Mouse (Mus musculus): Measurements from ENCODE around the gene Brd3. TPM values are rescaled to one million over a fixed set of nuclear protein-coding genes. Genes with fewer than 3 reads are reported as not detected.
"Not testable (repeated sequence)": the region's sequence is repeated elsewhere in the genome, so short reads cannot be mapped to it uniquely, and the experiment has no call there.

The Brd3 gene
- polyA plus RNA-seq, 1 experiment from 2014 or later: 147 TPM

GRCm38 (mm10) chr2:27515341-27516166 lies 8.1 kb upstream of the Brd3 start:
- peak overlapping the region; percentile 76 for H3K4me3 ChIP-seq (ENCODE audit: low read length)
- peak overlapping the region; percentile 93 for H3K9ac ChIP-seq (ENCODE audit: low read depth, low read length)
- no peaks in the 10 kb centered on the region for H3K27me3 ChIP-seq (ENCODE audit: control insufficient read depth, insufficient read depth, low read length)
- no peaks in the 10 kb centered on the region for H3K9me3 ChIP-seq (ENCODE audit: control insufficient read depth, low read length)
- H3K36me3 ChIP-seq (ENCODE audit: control insufficient read depth, insufficient read depth, low read length): peaks cover 22% of the 10 kb centered on the region
- peaks cover 21% of the 10 kb centered on the region for H3K4me1 ChIP-seq (ENCODE audit: control insufficient read depth, insufficient read depth, low read length)
- 1% methylated on average over 40 of the region's 40 CpGs for WGBS
- H3K4me2 ChIP-seq (replicated peaks; ENCODE audit: low read depth, low read length): peak overlapping the region; percentile 92
- peak overlapping the region; percentile 89 for H3K27ac ChIP-seq (ENCODE audit: low read depth, low read length)
- peak; percentile 73 for ATAC-seq (ENCODE audit: low FRiP score, low TSS enrichment)

DNA sequence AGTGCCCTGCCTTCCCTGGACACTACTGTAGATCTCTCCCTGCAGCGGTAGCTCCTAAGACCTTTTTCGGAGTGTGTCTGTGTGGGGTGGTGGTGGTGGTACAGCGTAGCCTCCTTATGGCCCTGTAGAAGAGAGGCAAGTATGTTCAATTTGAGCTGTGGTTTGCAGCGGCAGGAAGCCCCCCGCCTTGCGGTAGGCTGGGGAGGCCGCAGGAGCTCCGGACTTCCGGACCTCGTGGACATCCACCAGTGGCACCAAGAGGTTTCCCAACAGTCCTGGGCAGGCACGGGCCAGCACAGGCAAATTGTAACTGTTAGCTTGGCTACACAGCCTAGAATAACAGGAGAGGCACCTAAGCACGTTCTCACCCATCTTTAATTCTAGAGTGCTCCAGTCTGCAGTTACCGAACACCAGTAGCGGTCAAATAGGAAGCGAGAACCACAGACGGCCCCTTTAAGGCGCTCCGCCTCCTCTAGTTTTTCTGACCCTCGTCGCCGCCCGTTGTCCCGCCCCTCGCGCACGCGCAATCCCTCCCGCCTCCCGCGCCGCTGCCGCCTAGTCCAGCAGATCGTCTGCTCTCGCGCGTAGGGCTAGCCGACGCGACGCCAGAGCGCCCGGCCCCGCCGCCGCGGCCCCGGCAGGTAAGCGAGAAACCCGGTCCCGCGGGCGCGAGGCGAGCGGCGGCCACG lies 7.3 kb upstream of the Brd3 start, which contains the start of gene Wdr5:
Gene Wdr5 (plus strand): TSS at position 519 of the 690 bp plus-strand sequence.
- Histone ChIP-seq H3K9me3 (ENCODE audit: control insufficient read depth, low read length) (no peaks in the 10 kb centered on the region), H3K9ac (ENCODE audit: low read depth, low read length) (peak within 1 kb of the TSS; percentile 93), H3K36me3 (ENCODE audit: control insufficient read depth, insufficient read depth, low read length) (peaks cover 14% of the 10 kb centered on the region), H3K27ac (ENCODE audit: low read depth, low read length) (peak within 1 kb of the TSS; percentile 89), H3K4me1 (ENCODE audit: control insufficient read depth, insufficient read depth, low read length) (peaks cover 21% of the 10 kb centered on the region), H3K27me3 (ENCODE audit: control insufficient read depth, insufficient read depth, low read length) (no peaks in the 10 kb centered on the region), H3K4me3 (ENCODE audit: low read length) (peak within 1 kb of the TSS; percentile 76), H3K4me2 (replicated peaks; ENCODE audit: low read depth, low read length) (peak within 1 kb of the TSS; percentile 92)
- peak; percentile 87 for ATAC-seq (ENCODE audit: low FRiP score, low TSS enrichment)
- WGBS: under 1% methylated on average over 57 of the region's 57 CpGs

DNA sequence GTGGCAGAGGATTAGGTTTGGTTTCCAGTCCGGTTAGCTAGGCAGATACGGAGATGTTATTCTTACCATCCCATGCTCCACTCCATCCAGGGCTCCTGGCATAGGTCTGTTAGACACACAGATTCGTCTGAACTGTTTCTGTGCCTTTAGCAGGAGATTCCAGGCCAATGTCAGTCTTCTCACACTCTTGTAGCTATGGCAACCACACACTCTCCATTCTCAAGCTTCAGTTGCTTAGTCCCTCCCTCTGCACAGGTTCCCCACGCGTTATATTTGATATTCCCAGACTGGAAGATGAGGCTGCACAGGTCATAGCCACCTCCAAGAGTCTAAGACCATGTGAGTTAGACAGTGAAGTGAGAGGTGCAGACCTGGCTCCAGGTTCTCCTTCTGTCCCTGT lies 6.4 kb upstream of the Brd3 start:
- Histone ChIP-seq H3K4me3 (ENCODE audit: low read length) (peak overlapping the region; percentile 76; the same call in 1 of the 2 replicates), H3K27me3 (ENCODE audit: control insufficient read depth, insufficient read depth, low read length) (no peaks in the 10 kb centered on the region), H3K27ac (ENCODE audit: low read depth, low read length) (peak overlapping the region; percentile 89), H3K4me2 (replicated peaks; ENCODE audit: low read depth, low read length) (peak overlapping the region; percentile 92), H3K36me3 (ENCODE audit: control insufficient read depth, insufficient read depth, low read length) (peaks cover 5% of the 10 kb centered on the region), H3K9me3 (ENCODE audit: control insufficient read depth, low read length) (no peaks in the 10 kb centered on the region), H3K9ac (ENCODE audit: low read depth, low read length) (peak overlapping the region; percentile 93; the same call in 1 of the 2 replicates), H3K4me1 (ENCODE audit: control insufficient read depth, insufficient read depth, low read length) (peaks cover 21% of the 10 kb centered on the region)
- ATAC-seq (ENCODE audit: low FRiP score, low TSS enrichment): no peak
- WGBS: 64% methylated on average over 5 of the region's 5 CpGs

- H3K27ac ChIP-seq (ENCODE audit: low read depth, low read length): no peak overlapping the region
- H3K4me2 ChIP-seq (replicated peaks; ENCODE audit: low read depth, low read length): no peak overlapping the region
- H3K4me1 ChIP-seq (ENCODE audit: control insufficient read depth, insufficient read depth, low read length): peaks cover 21% of the 10 kb centered on the region
- no peaks in the 10 kb centered on the region for H3K27me3 ChIP-seq (ENCODE audit: control insufficient read depth, insufficient read depth, low read length)
- H3K36me3 ChIP-seq (ENCODE audit: control insufficient read depth, insufficient read depth, low read length): no peaks in the 10 kb centered on the region
- ATAC-seq (ENCODE audit: low FRiP score, low TSS enrichment): no peak
- 91% methylated on average over 3 of the region's 3 CpGs for WGBS
- H3K9ac ChIP-seq (ENCODE audit: low read depth, low read length): no peak overlapping the region
- H3K4me3 ChIP-seq (ENCODE audit: low read length): no peak overlapping the region
- H3K9me3 ChIP-seq (ENCODE audit: control insufficient read depth, low read length): no peaks in the 10 kb centered on the region
These were observed 5.4 kb upstream of the Brd3 start for GRCm38 (mm10) chr2:27512909-27513308.

DNA sequence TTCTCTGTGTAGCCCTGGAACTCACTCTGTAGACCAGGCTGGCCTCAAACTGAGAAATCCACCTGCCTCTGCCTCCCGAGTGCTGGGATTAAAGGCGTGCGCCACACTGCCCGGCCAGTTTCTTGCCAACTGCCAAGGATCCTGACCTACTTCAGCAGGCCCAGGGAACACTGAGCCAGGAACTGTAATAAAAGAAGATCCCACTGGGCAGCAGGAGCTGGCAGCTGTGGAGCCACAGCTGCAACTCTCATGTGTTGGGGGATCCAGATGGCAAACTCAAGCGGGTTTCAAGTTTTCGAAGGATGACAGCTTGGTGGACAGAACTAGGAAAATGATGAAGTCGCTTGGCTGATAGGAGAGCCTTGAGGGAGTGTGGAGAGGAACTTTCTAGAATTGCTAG lies 3.2 kb upstream of the Brd3 start:
- no peak for ATAC-seq (ENCODE audit: low FRiP score, low TSS enrichment)
- H3K4me1 ChIP-seq (ENCODE audit: control insufficient read depth, insufficient read depth, low read length): peaks cover 8% of the 10 kb centered on the region
- H3K27me3 ChIP-seq (ENCODE audit: control insufficient read depth, insufficient read depth, low read length): no peaks in the 10 kb centered on the region
- 95% methylated on average over 7 of the region's 7 CpGs for WGBS
- H3K27ac ChIP-seq (ENCODE audit: low read depth, low read length): no peak overlapping the region
- no peak overlapping the region for H3K4me3 ChIP-seq (ENCODE audit: low read length)
- no peaks in the 10 kb centered on the region for H3K36me3 ChIP-seq (ENCODE audit: control insufficient read depth, insufficient read depth, low read length)
- H3K9me3 ChIP-seq (ENCODE audit: control insufficient read depth, low read length): no peaks in the 10 kb centered on the region
- H3K9ac ChIP-seq (ENCODE audit: low read depth, low read length): no peak overlapping the region
- no peak overlapping the region for H3K4me2 ChIP-seq (replicated peaks; ENCODE audit: low read depth, low read length)

GRCm38 (mm10) chr2:27506658-27507057 lies 804 bp downstream of the Brd3 start:
- not testable (repeated sequence) for H3K4me2 ChIP-seq (replicated peaks; ENCODE audit: low read depth, low read length); H3K36me3 ChIP-seq (ENCODE audit: control insufficient read depth, insufficient read depth, low read length); ATAC-seq (ENCODE audit: low FRiP score, low TSS enrichment); H3K27me3 ChIP-seq (ENCODE audit: control insufficient read depth, insufficient read depth, low read length); H3K4me3 ChIP-seq (ENCODE audit: low read length); H3K27ac ChIP-seq (ENCODE audit: low read depth, low read length); H3K9me3 ChIP-seq (ENCODE audit: control insufficient read depth, low read length); H3K9ac ChIP-seq (ENCODE audit: low read depth, low read length)
- WGBS: 86% methylated on average over 4 of the region's 4 CpGs
- peaks cover 15% of the 10 kb centered on the region for H3K4me1 ChIP-seq (ENCODE audit: control insufficient read depth, insufficient read depth, low read length)

DNA sequence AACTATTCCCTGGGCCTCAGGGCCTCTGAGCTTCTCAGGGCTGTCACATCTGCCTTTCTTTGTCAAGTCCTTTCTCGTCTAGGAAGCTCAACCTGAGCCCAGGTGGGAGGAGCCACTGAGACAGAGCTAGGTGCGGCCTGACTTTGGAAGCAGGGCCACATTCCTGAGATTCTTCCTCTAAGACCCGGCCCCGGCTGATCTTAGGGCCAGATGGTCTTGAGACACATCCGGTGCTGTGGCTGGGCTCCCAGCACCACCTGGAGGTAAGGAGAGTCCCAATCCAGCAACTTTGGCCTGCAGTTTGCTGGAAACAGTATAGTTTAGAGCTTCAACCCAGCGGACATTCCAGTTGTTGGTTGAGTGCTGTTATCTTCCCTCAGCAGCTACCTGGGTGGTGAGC lies 1.9 kb downstream of the Brd3 start:
- H3K9ac ChIP-seq (ENCODE audit: low read depth, low read length): no peak overlapping the region
- no peak overlapping the region for H3K4me3 ChIP-seq (ENCODE audit: low read length)
- ATAC-seq (ENCODE audit: low FRiP score, low TSS enrichment): peak; percentile 81
- H3K9me3 ChIP-seq (ENCODE audit: control insufficient read depth, low read length): no peaks in the 10 kb centered on the region
- no peaks in the 10 kb centered on the region for H3K27me3 ChIP-seq (ENCODE audit: control insufficient read depth, insufficient read depth, low read length)
- WGBS: 11% methylated on average over 6 of the region's 6 CpGs
- H3K4me2 ChIP-seq (replicated peaks; ENCODE audit: low read depth, low read length): no peak overlapping the region
- H3K4me1 ChIP-seq (ENCODE audit: control insufficient read depth, insufficient read depth, low read length): peaks cover 15% of the 10 kb centered on the region
- H3K27ac ChIP-seq (ENCODE audit: low read depth, low read length): peak overlapping the region; percentile 9; the same call in 1 of the 2 replicates
- no peaks in the 10 kb centered on the region for H3K36me3 ChIP-seq (ENCODE audit: control insufficient read depth, insufficient read depth, low read length)

GRCm38 (mm10) chr2:27504113-27504885 lies 3.2 kb downstream of the Brd3 start:
- H3K9me3 ChIP-seq (ENCODE audit: control insufficient read depth, low read length): no peaks in the 10 kb centered on the region
- H3K27me3 ChIP-seq (ENCODE audit: control insufficient read depth, insufficient read depth, low read length): no peaks in the 10 kb centered on the region
- peaks cover 15% of the 10 kb centered on the region for H3K4me1 ChIP-seq (ENCODE audit: control insufficient read depth, insufficient read depth, low read length)
- no peak overlapping the region for H3K4me3 ChIP-seq (ENCODE audit: low read length)
- peak overlapping the region; percentile 42; the same call in 1 of the 2 replicates for H3K27ac ChIP-seq (ENCODE audit: low read depth, low read length)
- no peak overlapping the region for H3K4me2 ChIP-seq (replicated peaks; ENCODE audit: low read depth, low read length)
- no peaks in the 10 kb centered on the region for H3K36me3 ChIP-seq (ENCODE audit: control insufficient read depth, insufficient read depth, low read length)
- ATAC-seq (ENCODE audit: low FRiP score, low TSS enrichment): peak; percentile 60
- H3K9ac ChIP-seq (ENCODE audit: low read depth, low read length): 0 out of 2 replicates have a peak overlapping the region, but pooled peaks have one; percentile 18
- WGBS: 48% methylated on average over 7 of the region's 7 CpGs

Data from kidney, embryonic 14.5 days (tissue).